Mouse (Mus musculus) stomach, embryonic 14.5 days (tissue): ENCODE data around the gene Kmt2d. TPM values are rescaled to one million over a fixed set of nuclear protein-coding genes. Genes with fewer than 3 reads are reported as not detected.
"Not testable (repeated sequence)": the region's sequence is repeated elsewhere in the genome, so short reads cannot be mapped to it uniquely, and the experiment has no call there.

Experiments used
- ATAC-seq: fragments of 200-750 bp; cut with Nextera tagmentation; 2 replicates; pipeline ENCODE4 v1.8.0; 2017; ENCODE audit warnings: low read depth, moderate TSS enrichment; ENCODE audit not compliant: insufficient number of reproducible peaks, insufficient read depth, low FRiP score
- H3K27ac ChIP-seq: fragments of 300-500 bp; sonication (generic); 2 replicates; pipeline ENCODE4 v1.5.1; 2014; ENCODE audit warnings: mild to moderate bottlenecking, low read length, moderate library complexity, mixed read lengths
- H3K27me3 ChIP-seq: fragments of 300-500 bp; sonication (generic); 2 replicates; pipeline ENCODE4 v1.6.1; 2014; ENCODE audit warnings: low read length, control low read depth, mixed read lengths; ENCODE audit not compliant: control insufficient read depth, insufficient read depth
- H3K36me3 ChIP-seq: fragments of 300-500 bp; sonication (generic); 2 replicates; pipeline ENCODE4 v1.6.1; 2014; ENCODE audit warnings: mild to moderate bottlenecking, control low read depth, low read length, moderate library complexity, mixed read lengths; ENCODE audit not compliant: control insufficient read depth, insufficient read depth
- H3K4me1 ChIP-seq: fragments of 300-500 bp; sonication (generic); 2 replicates; pipeline ENCODE4 v1.6.1; 2014; ENCODE audit warnings: low read length, control low read depth, mixed read lengths; ENCODE audit not compliant: control insufficient read depth, insufficient read depth
- H3K4me2 ChIP-seq: fragments of 300-500 bp; sonication (generic); replicated peaks from 2 replicates; pipeline ENCODE4 v1.6.1; 2014; ENCODE audit warnings: low read depth, low read length, control low read depth
- H3K4me3 ChIP-seq: fragments of 300-500 bp; sonication (generic); 2 replicates; pipeline ENCODE4 v1.5.1; 2014; ENCODE audit warnings: low read depth, low read length, control low read depth
- H3K9ac ChIP-seq: fragments of 300-500 bp; sonication (generic); replicated peaks from 2 replicates; pipeline ENCODE4 v1.6.1; 2014; ENCODE audit warnings: low read depth, mild to moderate bottlenecking, control low read depth, low read length, moderate library complexity, mixed read lengths
- H3K9me3 ChIP-seq: fragments of 300-500 bp; sonication (generic); 2 replicates; pipeline ENCODE4 v1.6.1; 2016; ENCODE audit warnings: low read depth, low read length, control low read depth; ENCODE audit not compliant: control insufficient read depth
- WGBS: fragments of 180-500 bp; shearing (Covaris S2); extraction: QIAGEN DNeasy Blood & Tissue Kit; methylation state at CpG from one replicate; pipeline ENCODE4 v1.1.7; 2014; 5-methylcytosine and 5-hydroxymethylcytosine counted together
- polyA plus RNA-seq: library from polyadenylated mRNA; unstranded; fragments of >200 nt; fragmentation: Nextera tagmentation; extraction: Ambion mirVana; gene quantifications from 2 replicates; pipeline ENCODE4 v1.2.1, GENCODE M21; 2014

The Kmt2d gene
- polyA plus RNA-seq, 1 experiment from 2014 or later: 21.4 TPM

DNA sequence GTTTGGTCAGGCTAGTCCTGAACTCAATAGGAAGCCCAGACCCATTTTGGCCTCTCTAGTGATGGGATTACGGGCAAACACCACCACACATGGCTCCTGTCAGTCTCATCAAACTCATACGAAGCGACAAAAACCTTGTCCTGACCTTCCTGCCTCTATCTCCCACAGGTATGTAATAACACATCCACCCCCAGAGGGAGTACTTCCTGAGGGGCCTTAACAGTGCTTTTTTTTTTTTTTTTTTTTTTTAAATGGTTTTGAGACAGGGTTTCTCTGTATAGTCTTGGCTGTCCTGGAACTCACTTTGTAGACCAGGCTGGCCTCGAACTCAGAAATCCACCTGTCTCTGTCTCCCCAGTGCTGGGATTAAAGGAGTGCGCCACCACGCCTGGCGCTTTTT, 52.8 kb downstream of the Kmt2d start:
- no peak for ATAC-seq
- H3K4me2 ChIP-seq: no peak overlapping the region
- H3K4me3 ChIP-seq: no peak overlapping the region
- no peaks in the 10 kb centered on the region for H3K9me3 ChIP-seq
- H3K36me3 ChIP-seq: peaks cover 30% of the 10 kb centered on the region
- 92% methylated on average over 7 of the region's 7 CpGs for WGBS
- no peaks in the 10 kb centered on the region for H3K4me1 ChIP-seq
- no peak overlapping the region for H3K27ac ChIP-seq
- no peak overlapping the region for H3K9ac ChIP-seq
- no peaks in the 10 kb centered on the region for H3K27me3 ChIP-seq

DNA sequence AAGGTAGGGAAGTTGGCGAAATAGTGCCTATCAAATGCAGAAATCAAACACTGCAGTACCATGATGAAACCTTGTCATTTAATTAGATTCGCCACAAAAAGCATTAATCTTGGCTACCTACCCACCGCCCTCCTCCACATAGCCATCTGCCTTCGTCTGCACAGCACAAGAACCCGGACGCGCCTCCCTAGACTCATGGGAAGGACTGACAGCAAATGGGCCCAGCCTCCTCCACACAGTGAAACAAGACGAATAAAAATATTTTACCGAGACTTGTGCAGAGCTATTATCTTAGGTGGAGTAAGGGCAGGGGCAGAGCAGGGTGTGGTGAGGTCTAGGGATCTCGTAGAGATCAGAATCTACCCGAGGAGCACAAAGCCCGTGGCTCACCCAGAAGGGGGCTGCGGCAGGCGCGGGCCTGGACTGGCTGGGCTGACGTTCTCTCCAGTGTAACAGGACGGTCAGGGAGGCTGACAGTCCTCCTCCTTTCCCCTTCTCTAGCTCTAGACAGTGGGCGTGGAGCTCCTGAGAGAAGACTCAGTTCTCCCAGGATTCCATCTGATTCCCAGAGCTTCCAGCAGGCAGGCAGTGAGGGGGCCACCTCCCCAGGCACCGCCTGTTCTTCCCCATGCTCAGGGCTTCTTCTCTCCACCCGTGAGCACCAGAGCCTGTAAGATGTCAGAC, 58.1 kb downstream of the Kmt2d start:
- H3K9ac ChIP-seq: no peak overlapping the region
- peaks cover 20% of the 10 kb centered on the region for H3K27me3 ChIP-seq
- ATAC-seq: no peak
- H3K36me3 ChIP-seq: peaks cover 28% of the 10 kb centered on the region
- H3K27ac ChIP-seq: no peak overlapping the region
- H3K4me1 ChIP-seq: peaks cover 5% of the 10 kb centered on the region; the same call in 1 of the 2 replicates
- no peak overlapping the region for H3K4me3 ChIP-seq
- no peak overlapping the region for H3K4me2 ChIP-seq
- no peaks in the 10 kb centered on the region for H3K9me3 ChIP-seq
- 86% methylated on average over 20 of the region's 20 CpGs for WGBS

DNA sequence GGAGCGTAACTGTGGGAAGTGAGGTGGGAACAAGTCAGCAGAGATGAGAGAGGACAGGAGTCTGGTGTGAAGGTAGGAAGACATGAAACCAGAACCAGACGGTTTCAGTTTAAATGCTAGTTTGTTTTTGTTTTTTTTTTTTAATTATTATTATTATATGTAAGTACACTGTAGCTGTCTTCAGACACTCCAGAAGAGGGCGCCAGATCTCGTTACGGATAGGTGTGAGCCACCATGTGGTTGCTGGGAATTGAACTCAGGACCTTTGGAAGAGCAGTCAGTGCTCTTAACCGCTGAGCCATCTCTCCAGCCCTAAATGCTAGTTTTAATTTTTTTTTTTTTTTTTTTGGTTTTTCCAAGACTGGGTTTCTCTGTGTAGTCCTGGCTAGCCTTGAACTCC, 60.8 kb downstream of the Kmt2d start:
- H3K4me3 ChIP-seq, H3K9me3 ChIP-seq, H3K9ac ChIP-seq, H3K4me2 ChIP-seq, ATAC-seq, H3K27ac ChIP-seq: not testable (repeated sequence)
- H3K4me1 ChIP-seq: peaks cover 21% of the 10 kb centered on the region; the same call in 1 of the 2 replicates
- peaks cover 45% of the 10 kb centered on the region for H3K27me3 ChIP-seq
- 68% methylated on average over 6 of the region's 6 CpGs for WGBS
- H3K36me3 ChIP-seq: peaks cover 21% of the 10 kb centered on the region

DNA sequence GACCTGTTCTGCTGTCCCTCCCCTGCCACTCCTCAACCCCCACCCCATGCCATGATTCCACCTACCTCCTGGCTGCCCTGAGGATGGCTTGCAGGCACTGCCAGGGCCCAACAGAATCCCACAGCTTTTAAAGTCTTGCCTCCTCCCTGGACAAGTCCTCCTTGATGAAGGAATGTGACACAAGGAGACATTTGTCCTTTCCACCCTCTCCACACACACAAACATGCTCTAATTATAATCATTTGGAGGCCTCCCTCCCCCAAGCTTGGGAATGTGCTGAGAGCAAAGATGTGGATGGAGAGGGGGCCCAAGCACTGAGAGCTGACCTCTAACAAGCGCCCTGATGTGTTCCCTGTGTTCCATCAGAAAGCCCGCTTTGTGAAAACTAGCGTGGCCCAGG, 61.6 kb downstream of the Kmt2d start, which contains the start of gene Ddn:
Gene Ddn (minus strand): TSS at position 101 of the 400 bp plus-strand sequence.
- Histone ChIP-seq H3K27ac (no peak within 1 kb of the TSS), H3K36me3 (peaks cover 18% of the 10 kb centered on the region), H3K4me2 (peak within 1 kb of the TSS; percentile 72), H3K27me3 (peaks cover 53% of the 10 kb centered on the region), H3K4me3 (peak within 1 kb of the TSS; percentile 31), H3K9ac (no peak within 1 kb of the TSS), H3K4me1 (peaks cover 21% of the 10 kb centered on the region; the same call in 1 of the 2 replicates), H3K9me3 (no peaks in the 10 kb centered on the region)
- ATAC-seq: no peak
- 59% methylated on average over 3 of the region's 3 CpGs for WGBS

DNA sequence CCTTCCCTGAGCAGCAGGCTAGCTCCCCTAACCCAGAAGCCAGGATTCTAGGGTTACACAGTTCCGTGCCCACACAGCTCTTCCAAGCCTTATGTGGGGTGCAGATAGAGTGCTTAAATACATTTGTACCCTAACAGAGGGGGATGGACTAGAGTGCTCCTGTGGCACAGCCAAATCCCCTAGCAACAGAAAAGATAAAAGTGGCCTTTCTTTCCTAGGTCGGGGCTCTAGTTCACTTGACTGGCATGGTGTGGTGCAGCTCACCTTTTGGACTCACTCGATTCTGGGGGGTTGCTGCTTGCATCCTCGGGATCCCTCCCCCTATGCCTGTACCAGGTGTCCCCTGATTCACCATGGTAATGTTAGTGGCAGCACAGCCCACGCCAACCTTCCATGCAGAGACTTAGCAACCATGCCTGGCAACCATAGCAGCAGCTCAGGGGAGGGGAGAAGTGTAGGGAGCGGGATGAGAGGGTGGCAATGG, 62.3 kb downstream of the Kmt2d start:
- H3K4me1 ChIP-seq: peaks cover 21% of the 10 kb centered on the region; the same call in 1 of the 2 replicates
- peaks cover 12% of the 10 kb centered on the region for H3K36me3 ChIP-seq
- no peak for ATAC-seq
- WGBS: 15% methylated on average over 6 of the region's 6 CpGs
- no peak overlapping the region for H3K27ac ChIP-seq
- no peak overlapping the region for H3K4me2 ChIP-seq
- no peak overlapping the region for H3K4me3 ChIP-seq
- H3K9me3 ChIP-seq: no peaks in the 10 kb centered on the region
- H3K27me3 ChIP-seq: peaks cover 58% of the 10 kb centered on the region
- H3K9ac ChIP-seq: no peak overlapping the region

GRCm38 (mm10) chr15:98807895-98808650, 62.9 kb downstream of the Kmt2d start:
- Histone ChIP-seq H3K9ac (no peak overlapping the region), H3K27ac (no peak overlapping the region), H3K36me3 (peaks cover 7% of the 10 kb centered on the region), H3K4me1 (peaks cover 24% of the 10 kb centered on the region; the same call in 1 of the 2 replicates), H3K9me3 (no peaks in the 10 kb centered on the region), H3K4me2 (peak overlapping the region; percentile 72), H3K4me3 (peak overlapping the region; percentile 31), H3K27me3 (peaks cover 64% of the 10 kb centered on the region)
- 1% methylated on average over 34 of the region's 34 CpGs for WGBS
- no peak for ATAC-seq

DNA sequence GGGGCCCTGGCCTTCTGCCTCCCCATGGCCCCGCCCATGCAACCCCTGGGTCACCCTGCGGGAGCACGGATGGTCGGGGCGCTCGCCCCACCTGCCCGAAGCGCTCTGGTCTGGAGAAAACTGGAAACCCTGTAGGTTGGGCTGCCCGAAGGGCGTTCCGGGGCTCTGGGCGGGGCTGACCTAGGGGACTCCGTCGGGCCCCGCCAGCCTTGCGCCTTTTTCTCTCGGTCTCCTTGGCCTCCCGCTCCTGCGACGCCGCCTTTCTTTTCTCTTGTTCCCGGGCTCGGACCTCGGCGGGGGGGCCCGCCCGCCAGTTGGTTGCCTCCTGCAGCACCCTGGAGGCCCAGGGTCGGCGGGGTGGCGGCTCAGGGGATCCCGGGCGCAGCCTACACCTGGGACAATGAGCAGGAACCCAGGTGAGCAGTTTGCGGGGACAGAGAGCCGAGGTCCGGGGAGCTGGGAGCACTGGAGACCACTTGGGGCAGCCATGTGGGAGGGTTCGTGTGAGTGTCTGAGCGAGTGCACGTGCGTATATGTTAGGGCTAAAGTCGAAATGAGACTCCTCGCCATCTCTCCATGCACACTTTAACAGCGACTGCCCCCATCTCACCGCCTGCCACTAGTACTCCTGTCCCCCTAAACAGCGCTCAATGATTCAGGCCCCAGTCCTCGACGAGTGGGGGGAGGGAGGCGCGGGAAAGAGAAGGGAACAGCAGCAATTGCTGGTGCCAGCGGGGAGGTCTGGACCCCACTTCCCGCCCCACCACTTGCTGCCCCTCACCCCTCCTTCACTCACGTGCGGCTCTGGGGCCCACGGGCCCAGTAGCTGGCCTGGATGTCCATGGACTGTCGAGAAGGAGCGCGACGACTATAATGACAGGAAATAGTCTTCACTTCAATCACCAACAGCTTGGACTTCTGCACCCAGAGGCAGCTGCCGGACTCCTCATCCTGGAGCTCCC, 63.9 kb downstream of the Kmt2d start:
- no peaks in the 10 kb centered on the region for H3K36me3 ChIP-seq
- ATAC-seq: peak; percentile 34; the same call in 1 of the 2 replicates
- no peaks in the 10 kb centered on the region for H3K9me3 ChIP-seq
- peaks cover 72% of the 10 kb centered on the region for H3K27me3 ChIP-seq
- H3K4me2 ChIP-seq: peak overlapping the region; percentile 72
- no peak overlapping the region for H3K9ac ChIP-seq
- no peak overlapping the region for H3K27ac ChIP-seq
- H3K4me3 ChIP-seq: peak overlapping the region; percentile 31
- 2% methylated on average over 58 of the region's 58 CpGs for WGBS
- peaks cover 24% of the 10 kb centered on the region; the same call in 1 of the 2 replicates for H3K4me1 ChIP-seq
